Mouse (Mus musculus) gastrocnemius, postnatal 10 days (tissue): ENCODE measurements around the gene Hnf4a. TPM values are rescaled to one million over a fixed set of nuclear protein-coding genes. Genes with fewer than 3 reads are reported as not detected.
"Not testable (repeated sequence)": the region's sequence is repeated elsewhere in the genome, so short reads cannot be mapped to it uniquely, and the experiment has no call there.

Experiments
- DNase-seq: peaks from one replicate; pipeline ENCODE4 v3.0.0; 2021; ENCODE audit warnings: mixed read lengths
- total RNA-seq, 2 experiments: library from RNA; stranded (reverse); gene quantifications; 2 replicates each; pipeline ENCODE4 v1.2.3; 2021

Gene Hnf4a
- total RNA-seq, 2 experiments from 2014 or later = 0.23 TPM; not detected in 1

- DNase-seq = no peak
Observed at GRCm38 (mm10) chr2:163595119-163595518, 88.5 kb downstream of the Hnf4a start.

- DNase-seq = peak; percentile 24
Observed at GRCm38 (mm10) chr2:163596057-163596872, 89.7 kb downstream of the Hnf4a start.

DNA sequence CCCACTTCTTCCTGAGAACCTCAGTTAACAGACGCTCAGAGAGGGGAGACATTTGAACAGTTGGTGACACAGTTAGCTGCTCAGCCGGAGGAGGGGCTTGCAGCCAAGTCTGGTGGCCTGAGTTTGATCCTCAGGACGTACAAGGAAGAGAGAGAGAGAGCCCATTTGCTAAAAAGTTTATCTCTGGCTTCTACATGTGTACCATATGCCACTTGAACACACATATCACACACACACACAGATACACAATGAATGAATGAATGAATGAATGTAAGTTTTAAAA lies 90.2 kb downstream of the Hnf4a start:
- DNase-seq = no peak

DNA sequence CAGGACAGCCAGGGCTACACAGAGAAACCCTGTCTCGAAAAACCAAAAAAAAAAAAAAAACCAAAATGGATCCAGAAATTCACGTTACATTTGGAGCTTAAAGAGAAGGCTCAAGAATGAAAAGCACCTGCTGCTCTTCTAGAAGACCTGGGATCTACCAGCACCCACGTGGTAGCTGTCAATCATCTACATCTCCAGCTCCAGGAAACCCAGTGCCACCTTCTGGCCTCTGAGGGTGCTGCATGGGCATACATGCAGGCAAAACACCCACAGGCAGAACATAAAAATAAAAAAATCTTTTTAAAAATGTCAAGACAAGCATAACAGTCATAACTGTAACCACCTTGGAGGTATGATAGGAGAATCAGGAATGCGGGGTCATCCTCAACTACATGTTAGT lies 91.1 kb downstream of the Hnf4a start:
- peak; percentile 31 for DNase-seq

DNA sequence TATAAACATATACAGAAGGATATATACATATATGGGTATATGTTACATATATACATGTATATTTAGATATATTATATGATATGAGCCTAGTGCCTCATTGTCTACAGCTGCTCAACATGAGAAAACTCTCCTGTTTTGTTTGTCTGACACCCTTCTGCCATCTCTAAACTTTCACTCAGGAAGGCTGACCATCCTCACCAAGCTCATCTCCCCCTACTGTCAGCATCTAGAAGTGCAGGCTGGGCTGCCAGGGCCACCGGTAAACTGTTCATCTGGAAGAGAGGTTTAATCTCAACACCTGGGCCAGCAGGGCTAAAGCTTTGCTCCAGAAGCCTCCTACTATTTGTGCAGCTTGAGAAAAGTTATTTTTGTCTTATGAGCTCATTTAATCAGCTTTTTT lies 92.6 kb downstream of the Hnf4a start:
- DNase-seq = peak; percentile 80

DNA sequence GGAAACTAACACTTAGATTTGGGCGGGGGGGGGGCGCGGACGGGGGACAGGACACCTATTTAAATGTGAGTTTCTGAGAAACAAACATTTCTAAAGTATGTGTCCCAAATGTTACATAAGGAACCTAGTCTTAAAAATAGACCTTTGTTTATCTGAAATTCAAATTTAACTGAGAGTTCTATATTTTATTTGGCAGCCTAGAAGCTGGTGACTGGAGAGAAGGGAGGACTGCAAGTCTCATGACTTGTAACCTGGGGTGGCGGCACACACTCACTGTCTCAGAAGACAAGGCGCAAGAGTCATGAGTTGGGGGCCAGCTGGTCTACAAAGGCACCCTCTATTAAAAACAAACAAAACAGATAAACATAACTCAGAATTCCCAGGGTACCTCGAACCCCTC lies 94.5 kb downstream of the Hnf4a start:
- no peak for DNase-seq

DNA sequence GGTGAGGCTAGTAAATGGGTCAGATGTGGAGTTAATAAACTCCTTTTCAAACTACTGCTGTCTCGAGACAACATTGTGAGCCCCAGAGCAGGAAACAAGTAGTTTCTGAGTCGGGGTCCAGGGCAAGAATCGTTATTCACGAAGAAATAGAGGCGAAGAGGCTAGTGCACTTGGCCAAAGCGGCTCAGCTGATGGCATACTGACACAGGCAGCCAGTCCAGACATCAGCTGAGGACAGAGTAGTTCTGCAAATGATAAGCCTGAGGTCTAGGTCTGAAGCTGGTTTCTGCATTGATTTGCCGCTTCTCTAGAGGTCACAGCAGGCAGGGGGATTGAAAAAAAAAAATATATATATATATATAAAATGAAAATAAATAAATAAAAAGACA lies 95.1 kb downstream of the Hnf4a start:
- DNase-seq = no peak

DNA sequence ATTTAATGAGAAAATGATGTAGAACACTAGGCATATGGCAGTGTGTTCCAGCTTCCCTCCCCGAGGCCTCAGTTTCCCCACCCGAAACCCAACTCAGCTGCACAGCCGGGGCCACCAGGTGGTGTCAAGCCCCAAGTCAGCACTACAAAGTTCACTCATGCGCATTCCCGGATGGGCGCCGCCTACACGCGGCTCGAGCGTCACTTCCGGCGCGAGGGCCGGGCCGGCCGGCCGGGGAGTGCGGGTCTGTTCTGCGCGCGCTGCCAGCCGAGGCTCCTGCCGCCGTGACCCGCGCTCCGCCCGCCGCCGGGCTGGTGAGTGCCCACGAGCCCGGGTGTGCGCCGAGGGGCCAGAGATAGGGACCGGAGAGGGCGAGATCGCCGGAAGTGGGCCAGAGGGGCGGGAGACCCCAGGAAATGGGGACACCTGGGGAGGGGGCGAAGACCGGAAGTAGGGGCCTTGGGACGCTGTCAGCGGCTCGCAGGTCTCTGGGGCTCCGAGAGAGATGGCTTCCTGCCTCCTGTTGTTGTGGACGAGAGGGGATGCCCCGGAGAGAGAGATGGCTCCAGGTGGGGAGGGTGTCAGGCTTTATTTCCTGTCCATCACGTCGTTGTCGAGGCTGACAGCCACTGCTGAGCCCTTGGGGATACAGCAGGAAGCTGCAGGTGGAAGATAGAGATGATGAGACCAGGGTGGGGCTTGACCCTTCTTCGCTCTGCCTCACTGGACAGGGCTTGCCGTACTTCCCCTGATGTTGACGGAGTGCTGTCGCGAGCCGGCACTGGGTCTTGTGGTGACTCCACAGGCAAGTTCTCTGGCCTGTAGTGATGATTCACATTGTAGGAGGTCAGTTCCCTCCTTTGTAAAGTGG lies 95.7 kb downstream of the Hnf4a start, which contains the start of gene Ttpal:
TSS of gene Ttpal (plus strand) at position 214 of the 871 bp plus-strand sequence.
- DNase-seq = peak; percentile 87

DNA sequence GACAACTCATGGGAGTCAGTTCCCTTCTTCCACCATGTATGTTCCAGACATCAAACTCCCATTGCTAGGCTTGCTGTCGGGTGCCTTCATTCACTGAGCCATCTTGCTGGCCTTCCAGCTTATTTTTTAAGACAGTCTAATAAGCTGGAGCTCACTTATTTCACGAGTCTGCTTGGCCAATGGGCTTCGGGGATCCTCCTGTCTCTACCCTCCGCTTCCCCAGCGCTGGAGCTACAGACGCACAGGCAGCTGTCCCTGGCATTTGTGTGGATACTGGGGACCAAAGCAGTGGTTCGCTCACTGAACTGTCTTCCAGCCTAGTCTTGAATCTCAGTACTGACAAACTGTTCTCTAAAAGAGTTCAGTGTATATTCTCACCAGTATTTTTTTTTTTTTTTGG lies 99.6 kb downstream of the Hnf4a start:
- no peak for DNase-seq

DNA sequence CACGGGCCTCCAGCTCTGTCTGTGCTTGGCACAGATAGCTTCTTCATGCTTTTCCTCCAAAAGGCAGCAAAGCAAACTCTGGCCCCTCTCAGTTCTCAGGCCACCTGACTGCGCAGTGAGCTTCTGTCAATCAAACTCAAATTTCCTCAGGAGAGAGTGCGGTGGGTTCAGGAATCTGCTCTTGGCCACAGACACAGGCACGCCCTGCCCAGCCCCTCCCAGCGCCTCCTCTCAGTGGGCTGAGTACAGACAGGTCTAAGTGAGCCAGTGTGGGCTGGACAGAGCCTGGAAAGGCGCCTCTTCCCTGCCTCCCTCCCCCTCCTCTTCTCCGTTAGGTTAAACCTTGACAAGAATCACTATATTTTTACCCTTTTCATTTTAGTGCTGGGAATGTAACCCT lies 101.4 kb downstream of the Hnf4a start:
- DNase-seq = no peak

GRCm38 (mm10) chr2:163609281-163609975 lies 102.8 kb downstream of the Hnf4a start:
- no peak for DNase-seq

GRCm38 (mm10) chr2:163611176-163611575 lies 104.6 kb downstream of the Hnf4a start:
- DNase-seq = no peak

DNA sequence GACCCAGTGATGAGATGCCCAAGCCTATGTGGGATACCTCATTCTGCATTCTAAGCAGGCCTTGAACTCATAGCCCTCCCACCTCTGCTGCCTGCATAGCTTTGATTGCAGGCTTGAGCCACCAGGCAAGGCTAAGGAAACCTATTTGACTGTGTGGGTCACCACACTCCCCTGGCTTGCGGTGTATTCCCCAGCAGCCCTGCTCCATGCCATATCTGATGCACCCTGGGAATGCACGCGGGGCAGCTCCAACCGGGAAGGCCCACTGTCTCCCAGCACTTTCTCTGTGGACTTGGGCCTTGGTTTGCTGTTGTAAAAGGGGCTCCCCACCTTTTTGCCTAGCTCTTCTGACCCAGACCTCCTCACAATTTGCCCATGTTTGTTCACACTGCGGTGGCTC lies 106.6 kb downstream of the Hnf4a start:
- no peak for DNase-seq

GRCm38 (mm10) chr2:163613990-163614389 lies 107.4 kb downstream of the Hnf4a start:
- DNase-seq = no peak

GRCm38 (mm10) chr2:163615401-163615800 lies 108.8 kb downstream of the Hnf4a start:
- no peak for DNase-seq

DNA sequence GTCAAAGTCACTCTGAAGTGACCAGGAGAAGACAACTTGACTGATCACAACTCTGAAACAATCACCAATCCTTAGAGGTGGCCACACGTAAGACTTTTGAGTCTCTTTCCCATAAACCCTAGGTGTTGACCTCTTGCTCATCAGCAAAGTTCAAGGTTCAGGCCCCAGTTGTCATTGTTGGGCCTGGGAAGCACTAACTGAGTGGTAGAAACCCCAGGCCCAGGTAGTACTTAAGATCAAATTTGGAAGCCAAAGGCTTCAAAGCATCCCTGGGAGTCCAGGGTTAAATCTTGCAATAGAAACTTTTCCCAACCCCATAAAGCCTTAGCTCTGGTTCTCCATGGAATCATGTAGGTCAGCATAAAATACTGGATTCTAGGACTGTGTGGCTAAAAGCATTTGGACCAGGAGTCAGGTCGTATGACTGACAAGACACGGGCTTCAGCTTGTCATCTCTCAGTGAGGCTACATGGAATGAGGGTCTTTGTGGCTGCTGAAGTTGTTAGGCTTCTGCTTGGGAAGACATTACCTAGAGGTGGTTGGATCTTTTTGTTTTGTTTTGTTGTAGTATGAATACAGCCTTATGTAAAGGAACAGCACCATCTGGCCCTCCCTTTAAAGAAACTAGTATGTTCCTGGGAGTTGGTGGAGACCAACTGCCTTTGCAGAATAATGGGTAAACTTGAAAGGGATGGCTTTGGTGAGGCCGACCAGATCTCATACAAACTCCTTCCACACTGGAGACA lies 109.5 kb downstream of the Hnf4a start:
- DNase-seq = no peak

DNA sequence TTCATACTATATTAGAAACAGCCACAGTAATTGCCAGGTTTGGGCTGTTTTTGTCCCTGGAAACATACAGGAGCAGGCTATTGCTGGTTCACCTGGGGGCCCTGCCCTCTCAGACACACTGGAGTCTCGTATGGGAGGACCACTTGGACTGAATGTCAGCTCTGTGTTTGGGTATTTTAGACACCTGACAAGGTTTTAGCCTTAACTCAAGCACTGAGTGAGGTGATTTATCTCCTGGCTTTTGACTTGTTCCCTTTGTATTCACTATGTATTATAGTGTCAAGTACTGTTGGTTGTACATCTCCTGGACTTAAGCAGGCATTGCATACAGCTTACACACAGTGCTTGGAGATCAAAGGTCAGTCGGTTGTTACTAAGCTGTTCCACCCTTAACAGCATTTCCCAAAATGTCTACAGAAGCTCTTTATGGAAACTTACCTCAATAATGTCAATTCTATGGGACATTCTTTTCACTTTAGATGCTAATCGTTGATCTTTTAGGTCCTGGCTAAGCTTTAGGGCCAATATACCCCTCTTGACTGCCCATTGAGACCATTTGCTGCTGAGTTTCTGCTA lies 110.1 kb downstream of the Hnf4a start:
- DNase-seq = no peak

GRCm38 (mm10) chr2:163617232-163617863 lies 110.7 kb downstream of the Hnf4a start:
- no peak for DNase-seq

DNA sequence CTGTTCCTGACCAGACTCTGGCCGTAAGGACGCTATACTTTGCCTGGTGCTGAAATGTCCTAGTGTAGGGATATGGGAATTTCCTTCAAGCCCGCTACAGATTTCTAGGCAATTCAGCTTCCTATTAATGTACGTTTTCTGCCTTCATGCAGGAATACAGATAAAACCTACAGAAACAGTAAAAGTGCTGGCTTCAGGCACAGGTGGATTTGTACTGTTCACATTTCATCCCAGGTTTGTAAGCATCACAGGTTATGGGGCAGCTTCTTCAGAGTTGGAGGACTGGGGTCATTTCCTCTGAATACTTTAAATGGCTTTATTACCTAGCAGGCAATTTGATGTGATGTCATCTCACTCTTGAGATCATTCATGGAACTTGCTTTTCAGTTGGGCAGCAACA lies 111.3 kb downstream of the Hnf4a start:
- DNase-seq = no peak

DNA sequence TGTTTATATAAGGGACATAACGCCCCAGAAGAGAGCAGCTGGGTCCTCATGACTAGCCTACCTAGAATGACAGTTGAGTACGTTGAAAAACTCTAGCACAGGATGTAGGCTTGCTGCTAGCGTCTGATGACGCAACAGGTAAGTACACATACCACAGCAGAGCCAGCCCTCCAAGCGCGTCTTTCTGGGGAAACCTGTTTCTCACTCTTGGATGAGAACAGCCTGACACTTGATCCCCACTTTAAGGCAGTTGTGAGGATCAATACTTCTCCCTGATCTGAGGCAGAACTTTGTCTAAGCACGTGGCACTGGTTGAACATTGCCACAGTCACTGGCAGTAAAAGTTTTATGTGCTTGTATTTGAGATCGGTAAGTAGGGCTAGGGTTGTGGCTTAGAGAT lies 113.8 kb downstream of the Hnf4a start:
- DNase-seq = no peak

DNA sequence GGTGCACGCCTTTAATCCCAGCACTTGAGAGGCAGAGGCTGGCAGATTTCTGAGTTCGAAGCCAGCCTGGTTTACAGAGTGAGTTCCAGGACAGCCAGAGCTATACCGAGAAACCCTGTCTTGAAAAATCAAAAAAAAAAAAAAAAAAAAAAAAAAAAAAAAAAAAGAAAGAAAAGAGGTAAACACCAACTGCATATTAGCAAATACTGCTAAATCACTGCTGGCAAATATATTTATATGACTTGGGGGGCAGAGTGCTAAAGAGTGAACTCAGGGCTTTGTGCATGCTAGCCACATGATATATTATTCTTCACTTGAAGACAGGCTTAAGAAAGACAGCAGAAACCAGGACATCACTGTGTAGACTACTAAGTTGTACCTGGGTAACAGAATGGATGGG lies 114.8 kb downstream of the Hnf4a start:
- DNase-seq = not testable (repeated sequence)
